Mouse (Mus musculus): ENCODE measurements around the gene Arpc5. TPM values are rescaled to one million over a fixed set of nuclear protein-coding genes. Genes with fewer than 3 reads are reported as not detected.

Gene Arpc5
- 100 to 1,000 TPM; 219 to 220 TPM for total RNA-seq (2021)

- peak; percentile 92 to 95 for DNase-seq (ENCODE audit: extremely low spot score in 1 of 2, low spot score in 1 of 2)
Observed at GRCm38 (mm10) chr1:152766032-152766772, at the start of gene Arpc5, which contains the start of gene Rgl1. Arpc5 (plus strand) TSS chr1:152766542. Rgl1 (minus strand) TSS chr1:152766351.

- no peak for DNase-seq (ENCODE audit: extremely low spot score in 1 of 2, low spot score in 1 of 2)
Observed at GRCm38 (mm10) chr1:152717329-152717728, 49.0 kb upstream of the Arpc5 start.

- DNase-seq (ENCODE audit: extremely low spot score in 1 of 2, low spot score in 1 of 2) = no peak
Observed at GRCm38 (mm10) chr1:152718200-152718599, 48.1 kb upstream of the Arpc5 start.

GRCm38 (mm10) chr1:152720969-152721368 lies 45.4 kb upstream of the Arpc5 start:
- DNase-seq (ENCODE audit: extremely low spot score in 1 of 2, low spot score in 1 of 2) = no peak

- no peak for DNase-seq (ENCODE audit: extremely low spot score in 1 of 2, low spot score in 1 of 2)
Observed at GRCm38 (mm10) chr1:152721535-152722198, 44.7 kb upstream of the Arpc5 start.

- no peak for DNase-seq (ENCODE audit: extremely low spot score in 1 of 2, low spot score in 1 of 2)
Observed at GRCm38 (mm10) chr1:152724286-152724685, 42.1 kb upstream of the Arpc5 start.

- DNase-seq (ENCODE audit: extremely low spot score in 1 of 2, low spot score in 1 of 2) = no peak
Observed at GRCm38 (mm10) chr1:152726095-152726494, 40.2 kb upstream of the Arpc5 start.

GRCm38 (mm10) chr1:152727604-152728236 lies 38.6 kb upstream of the Arpc5 start:
- no peak for DNase-seq (ENCODE audit: extremely low spot score in 1 of 2, low spot score in 1 of 2)

- DNase-seq (ENCODE audit: extremely low spot score in 1 of 2, low spot score in 1 of 2) = no peak
Observed at GRCm38 (mm10) chr1:152738793-152739192, 27.5 kb upstream of the Arpc5 start.

GRCm38 (mm10) chr1:152739374-152739773 lies 27.0 kb upstream of the Arpc5 start:
- DNase-seq (ENCODE audit: extremely low spot score in 1 of 2, low spot score in 1 of 2) = no peak

- no peak for DNase-seq (ENCODE audit: extremely low spot score in 1 of 2, low spot score in 1 of 2)
Observed at GRCm38 (mm10) chr1:152743095-152743826, 23.1 kb upstream of the Arpc5 start.

- peak; percentile 69 to 93 for DNase-seq (ENCODE audit: extremely low spot score in 1 of 2, low spot score in 1 of 2)
Observed at GRCm38 (mm10) chr1:152746426-152746825, 19.9 kb upstream of the Arpc5 start.

GRCm38 (mm10) chr1:152749276-152749675 lies 17.1 kb upstream of the Arpc5 start:
- no peak for DNase-seq (ENCODE audit: extremely low spot score in 1 of 2, low spot score in 1 of 2)

- DNase-seq (ENCODE audit: extremely low spot score in 1 of 2, low spot score in 1 of 2) = no peak
Observed at GRCm38 (mm10) chr1:152750312-152750965, 15.9 kb upstream of the Arpc5 start, which contains the start of gene Apobec4. Apobec4 (plus strand) TSS chr1:152750551.

GRCm38 (mm10) chr1:152761791-152762190 lies 4.6 kb upstream of the Arpc5 start:
- no peak for DNase-seq (ENCODE audit: extremely low spot score in 1 of 2, low spot score in 1 of 2)

- DNase-seq (ENCODE audit: extremely low spot score in 1 of 2, low spot score in 1 of 2) = peak; percentile 31 to 34
Observed at GRCm38 (mm10) chr1:152766804-152767748, 734 bp downstream of the Arpc5 start.

GRCm38 (mm10) chr1:152767749-152768488 lies 1.6 kb downstream of the Arpc5 start:
- peak; percentile 77 to 92 for DNase-seq (ENCODE audit: extremely low spot score in 1 of 2, low spot score in 1 of 2)

GRCm38 (mm10) chr1:152771016-152771415 lies 4.7 kb downstream of the Arpc5 start:
- no peak for DNase-seq (ENCODE audit: extremely low spot score in 1 of 2, low spot score in 1 of 2)

Data from layer of hippocampus, postnatal 25 days (tissue).